Mouse (Mus musculus) gastrocnemius, adult 8-10 months (tissue): Measurements from ENCODE around the gene Erich3. TPM values are rescaled to one million over a fixed set of nuclear protein-coding genes. Genes with fewer than 3 reads are reported as not detected.

Experiments
- DNase-seq, 2 experiments: peaks; one replicate each; pipeline ENCODE4 v3.0.0; 2022; ENCODE audit warnings: low spot score in 2 of 2
- total RNA-seq, 4 experiments: library from RNA; stranded (reverse); gene quantifications; 2 replicates each; pipeline ENCODE4 v1.2.4; 2022

Gene Erich3
- total RNA-seq, 4 experiments from 2014 or later: 0.13 to 0.47 (median 0.15) TPM; not detected in 1

- no peak for DNase-seq
Measured at GRCm38 (mm10) chr3:154766321-154766720, 102.7 kb downstream of the Erich3 start.

GRCm38 (mm10) chr3:154771651-154772050 lies 108.0 kb downstream of the Erich3 start:
- no peak for DNase-seq

GRCm38 (mm10) chr3:154778836-154779595 lies 115.4 kb downstream of the Erich3 start:
- no peak for DNase-seq

DNA sequence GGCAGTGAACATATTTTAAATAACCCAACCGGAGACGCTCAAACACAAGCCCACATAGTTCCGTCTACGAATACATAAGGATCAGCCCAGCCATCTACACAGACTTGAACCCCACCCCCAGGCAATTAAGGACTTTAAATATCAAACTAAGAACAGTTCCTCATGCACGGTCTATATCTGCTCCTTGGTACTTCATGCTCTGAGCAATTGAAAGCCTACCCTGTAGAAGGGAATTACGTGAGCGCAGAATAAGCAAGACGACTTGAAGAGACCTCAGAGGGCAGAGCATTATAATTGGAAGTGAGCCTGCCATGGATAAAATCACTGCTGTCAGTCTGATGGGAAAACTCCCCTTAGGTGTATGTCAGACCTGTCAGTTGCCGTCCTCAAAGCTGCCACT lies 122.7 kb downstream of the Erich3 start:
- no peak for DNase-seq

GRCm38 (mm10) chr3:154787611-154788010 lies 124.0 kb downstream of the Erich3 start:
- no peak for DNase-seq

DNA sequence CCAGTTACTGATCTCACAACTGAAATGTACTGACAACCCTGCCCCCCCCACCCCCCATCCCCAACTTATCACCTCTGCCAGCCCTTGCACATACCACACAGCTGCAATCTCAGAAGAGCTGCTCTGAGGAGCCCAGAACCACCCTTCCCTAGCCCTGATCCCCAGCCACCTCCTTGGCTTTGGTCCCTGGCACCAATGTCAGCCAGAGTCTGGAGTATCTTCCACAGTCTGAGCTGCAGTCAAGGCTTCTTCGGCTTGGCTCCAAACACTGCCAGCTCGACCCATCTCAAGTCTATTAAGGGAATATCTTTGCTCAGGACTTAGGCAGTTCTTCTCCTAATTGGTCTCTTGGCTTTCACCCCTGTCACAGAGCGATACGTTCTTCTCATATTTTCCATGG lies 129.9 kb downstream of the Erich3 start:
- no peak for DNase-seq

DNA sequence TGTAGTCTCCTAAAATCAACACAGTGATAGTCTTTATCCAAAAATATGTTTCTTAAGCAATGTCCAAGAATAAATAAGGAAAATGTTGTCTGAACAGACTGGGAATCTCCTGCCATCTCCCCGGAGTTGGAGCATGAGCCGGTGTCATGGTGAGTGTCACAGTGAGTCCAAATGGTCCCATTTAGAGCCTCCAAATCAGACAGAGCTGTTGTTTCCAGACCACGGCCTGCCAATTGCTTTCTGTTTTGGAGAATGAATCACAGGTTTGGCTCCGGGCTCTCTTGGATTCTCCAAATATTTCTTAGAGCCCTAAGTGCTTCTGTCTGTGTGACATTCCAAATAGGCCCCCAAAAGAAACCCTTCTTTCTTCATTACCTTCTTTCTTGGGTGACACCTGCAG lies 135.1 kb downstream of the Erich3 start:
- no peak for DNase-seq

- no peak for DNase-seq
Measured at GRCm38 (mm10) chr3:154800454-154800853, 136.8 kb downstream of the Erich3 start.

DNA sequence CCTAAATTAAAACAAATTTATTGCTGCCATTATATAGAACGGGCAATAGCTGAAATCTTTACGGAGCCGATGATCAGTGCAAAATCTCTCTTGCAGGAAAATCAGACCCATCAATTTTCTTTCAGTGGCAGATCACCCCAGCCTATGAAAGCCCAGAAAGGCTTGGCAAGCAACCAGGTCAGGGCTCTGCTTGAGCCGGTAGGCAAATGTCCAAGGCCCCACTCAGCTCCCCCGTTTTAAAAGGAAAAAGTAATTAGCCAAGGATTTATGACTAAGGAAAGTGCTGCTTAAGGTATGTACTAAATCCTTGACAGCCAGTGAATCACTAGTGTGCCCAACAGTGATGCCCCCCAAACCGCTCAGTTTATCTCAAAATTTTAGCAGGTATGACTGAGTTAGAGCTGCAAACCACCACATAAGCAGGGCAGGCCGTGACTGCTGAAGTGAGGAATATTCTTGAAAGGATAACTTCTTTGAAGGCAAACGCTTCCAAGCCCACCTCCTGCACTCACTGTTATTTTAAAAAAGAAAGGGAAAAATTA lies 137.3 kb downstream of the Erich3 start:
- DNase-seq: no peak

- no peak for DNase-seq
Measured at GRCm38 (mm10) chr3:154806626-154807025, 143.0 kb downstream of the Erich3 start.

DNA sequence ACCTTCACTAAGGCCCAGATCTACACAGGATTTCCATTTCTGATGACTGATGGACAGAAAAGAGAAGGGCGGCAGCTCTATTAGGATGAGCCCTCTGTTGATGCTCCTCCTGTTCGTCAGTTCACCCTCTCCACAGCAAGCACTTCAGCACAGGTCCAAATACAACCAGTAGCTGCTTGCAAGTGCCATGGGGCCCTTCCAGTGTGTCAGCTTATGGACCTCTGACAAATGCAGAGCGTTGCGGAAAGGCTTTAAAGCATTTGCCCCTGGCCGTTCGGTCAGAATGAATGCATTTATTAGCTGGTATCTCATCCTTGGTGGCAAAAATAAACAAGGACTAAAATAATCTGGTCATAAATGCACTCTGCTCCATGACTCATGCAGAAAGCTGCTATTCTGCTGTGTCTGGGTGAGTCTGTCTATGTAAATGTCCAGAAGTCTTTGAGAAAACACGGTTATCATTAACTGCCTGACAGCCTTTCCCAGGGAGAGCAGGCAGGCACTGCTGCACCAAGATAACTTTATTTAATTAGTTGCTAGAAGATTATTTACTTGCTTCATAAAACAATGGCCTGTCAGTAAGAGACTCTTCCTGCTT lies 146.7 kb downstream of the Erich3 start:
- no peak for DNase-seq

DNA sequence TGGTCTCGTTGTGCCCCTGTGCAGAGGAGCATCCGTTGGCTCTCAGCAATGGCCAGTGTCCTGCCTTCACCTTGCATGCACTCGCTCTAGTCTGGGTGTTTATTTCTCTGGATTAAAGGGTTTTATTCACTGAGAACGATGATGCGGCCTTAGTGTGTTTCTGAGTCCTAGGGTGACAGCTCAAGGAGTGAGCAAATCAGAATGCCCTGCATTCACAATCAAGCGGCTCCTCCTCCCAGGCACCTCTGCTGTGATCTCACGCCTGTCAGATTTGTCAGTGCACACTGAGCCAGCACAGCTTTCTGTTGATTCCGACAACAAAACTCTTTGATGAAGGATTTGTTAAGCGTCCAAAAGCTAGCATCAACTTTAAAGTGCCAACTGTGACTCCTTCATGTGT lies 147.6 kb downstream of the Erich3 start:
- DNase-seq: no peak

- no peak for DNase-seq
Measured at GRCm38 (mm10) chr3:154811833-154812232, 148.2 kb downstream of the Erich3 start.

- no peak for DNase-seq
Measured at GRCm38 (mm10) chr3:154812893-154813292, 149.2 kb downstream of the Erich3 start.

- DNase-seq: no peak
Measured at GRCm38 (mm10) chr3:154815606-154816005, 151.9 kb downstream of the Erich3 start.

GRCm38 (mm10) chr3:154816231-154816630 lies 152.6 kb downstream of the Erich3 start:
- DNase-seq: no peak

DNA sequence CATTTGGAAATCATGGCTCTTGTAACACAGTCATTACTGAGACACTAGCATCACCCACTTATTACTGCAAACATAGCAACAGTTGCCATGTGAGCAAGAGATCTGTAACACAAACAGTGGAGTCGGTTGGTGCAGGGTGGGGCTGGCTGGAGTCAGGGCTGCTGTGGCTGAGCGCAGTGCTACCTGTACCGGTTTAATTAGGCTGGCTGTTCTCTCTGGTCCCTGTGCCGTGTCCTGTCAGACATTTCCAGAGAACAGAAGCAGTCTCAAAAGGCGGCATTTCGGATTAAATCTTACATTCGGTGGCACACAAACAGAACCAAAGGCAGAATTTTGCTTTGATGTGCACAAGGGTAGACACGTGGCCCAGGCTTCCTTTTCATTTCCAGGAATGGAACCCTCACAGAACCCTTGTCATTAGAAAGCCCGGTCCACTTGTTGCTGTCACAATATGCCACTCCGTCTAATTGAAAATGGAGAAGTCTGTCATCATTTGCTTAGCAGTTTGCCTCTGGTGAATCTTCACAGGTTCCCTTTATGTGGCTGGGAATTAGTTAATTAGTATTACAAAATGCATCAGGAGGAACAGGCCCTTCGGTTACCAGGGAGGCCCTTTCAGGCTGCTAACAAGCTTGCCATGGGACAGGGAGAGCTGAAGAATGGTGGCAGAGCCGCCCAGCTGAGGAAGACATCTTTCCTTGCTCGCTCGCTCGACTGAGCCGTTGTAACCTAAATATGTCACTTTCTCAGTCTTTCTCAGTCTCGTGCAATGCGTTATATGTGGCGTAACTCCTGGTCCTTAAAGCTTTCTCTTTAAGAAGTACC lies 153.4 kb downstream of the Erich3 start:
- no peak for DNase-seq

Other genes starting within 250 kb of the Erich3 start
- 10 to 100 TPM; 12.6 to 14.9 (median 14.3) TPM for gene Cryz, start 67.1 kb upstream of the Erich3 start, total RNA-seq
- 1 to 10 TPM; 2.0 to 4.2 (median 2.6) TPM for gene Tyw3, start 66.8 kb upstream of the Erich3 start, total RNA-seq